Mouse (Mus musculus) cortical plate, adult 2 months (tissue): ENCODE results near the gene Aup1.

Source experiments
- CTCF ChIP-seq: fragments of 200-500 bp; IDR thresholded peaks from 2 replicates; pipeline ENCODE4 v1.5.1; 2011; ENCODE audit warnings: mild to moderate bottlenecking, control low read depth, low read length; ENCODE audit not compliant: insufficient read depth; ENCODE audit errors: extremely low read depth
- POLR2A ChIP-seq: fragments of 200-500 bp; IDR thresholded peaks from 2 replicates; pipeline ENCODE4 v1.6.1; 2011; ENCODE audit warnings: mild to moderate bottlenecking, low read length, control low read depth; ENCODE audit not compliant: insufficient read depth; ENCODE audit errors: extremely low read depth

DNA sequence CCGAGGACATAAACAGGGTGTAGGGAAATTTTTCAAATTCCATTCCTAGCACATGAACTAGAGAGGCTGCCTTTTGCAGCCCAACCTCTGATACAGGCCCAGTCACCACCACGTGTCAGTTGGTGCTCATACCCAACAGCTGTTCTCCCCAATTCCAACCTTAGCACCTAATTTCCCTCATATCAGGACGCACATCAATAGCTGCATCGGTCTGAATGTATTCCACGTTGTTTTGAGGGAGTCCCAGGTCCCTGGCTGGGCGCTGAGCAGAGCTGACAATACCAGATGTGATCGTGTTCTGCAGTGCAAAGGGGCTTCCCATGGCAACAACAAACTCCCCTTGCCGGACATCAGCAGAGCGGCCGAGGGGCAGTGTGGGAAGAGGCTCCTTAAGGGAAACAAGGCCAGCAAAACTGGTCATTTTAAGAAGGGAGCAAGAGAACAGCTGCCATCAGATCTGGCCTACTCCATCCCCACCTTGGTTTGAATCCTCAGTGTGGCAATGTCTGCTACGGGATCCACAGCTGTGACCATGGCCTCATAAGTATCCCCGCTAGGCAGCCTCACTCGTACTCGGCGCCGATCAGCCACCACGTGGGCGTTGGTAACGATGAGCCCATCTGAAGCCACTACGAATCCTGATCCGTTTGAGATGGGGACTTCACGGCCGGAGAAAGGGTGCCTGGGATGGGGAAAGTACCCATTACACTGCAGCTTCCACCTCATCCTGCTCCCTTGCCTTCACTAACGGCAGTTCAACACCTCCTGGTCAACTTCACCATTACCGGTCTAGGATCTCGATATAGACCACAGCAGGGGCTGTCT is 973 bp upstream of the Aup1 start:
- TF ChIP-seq CTCF (no peak), POLR2A (no peak)
